Mouse (Mus musculus) frontal cortex, postnatal 25 days (tissue): ENCODE results near the gene Ccl17.
A peak's percentile ranks its signal among the peaks of the same experiment; 100 is the strongest.
"Not testable (repeated sequence)": the region's sequence is repeated elsewhere in the genome, so short reads cannot be mapped to it uniquely, and the experiment has no call there.

ENCODE experiments used
- DNase-seq, 2 experiments: peaks; one replicate each; pipeline ENCODE4 v3.0.0; 2022; ENCODE audit warnings: low spot score in 2 of 2

Ccl17 gene

GRCm38 (mm10) chr8:94826210-94826609 lies 16.0 kb downstream of the Ccl17 start:
- no peak for DNase-seq

GRCm38 (mm10) chr8:94828284-94828683 lies 18.0 kb downstream of the Ccl17 start:
- no peak for DNase-seq

GRCm38 (mm10) chr8:94833901-94834405 lies 23.7 kb downstream of the Ccl17 start:
- DNase-seq: not testable (repeated sequence)

- DNase-seq: not testable (repeated sequence)
Measured at GRCm38 (mm10) chr8:94835751-94836150, 25.5 kb downstream of the Ccl17 start.

GRCm38 (mm10) chr8:94836456-94837240 lies 26.4 kb downstream of the Ccl17 start:
- no peak for DNase-seq

- peak; percentile 86 to 91 for DNase-seq
Measured at GRCm38 (mm10) chr8:94837662-94838574, 27.7 kb downstream of the Ccl17 start, which contains the start of the genes Coq9 and Ciapin1. TSS of gene Coq9 (plus strand) at chr8:94838321. TSS of gene Ciapin1 (minus strand) at chr8:94838358.

GRCm38 (mm10) chr8:94838600-94838999 lies 28.3 kb downstream of the Ccl17 start:
- DNase-seq: peak in 1 of 2 experiments; percentile 64

GRCm38 (mm10) chr8:94841183-94841582 lies 30.9 kb downstream of the Ccl17 start:
- DNase-seq: no peak

- no peak for DNase-seq
Measured at GRCm38 (mm10) chr8:94850049-94850448, 39.8 kb downstream of the Ccl17 start.

- not testable (repeated sequence) for DNase-seq
Measured at GRCm38 (mm10) chr8:94854761-94855160, 44.5 kb downstream of the Ccl17 start.

- no peak for DNase-seq
Measured at GRCm38 (mm10) chr8:94857011-94857345, 46.7 kb downstream of the Ccl17 start.

GRCm38 (mm10) chr8:94857346-94858173 lies 47.3 kb downstream of the Ccl17 start, which contains the start of gene Polr2c:
TSS of gene Polr2c (plus strand) at chr8:94857450.
- peak; percentile 83 to 88 for DNase-seq

- no peak for DNase-seq
Measured at GRCm38 (mm10) chr8:94861352-94861910, 51.2 kb downstream of the Ccl17 start.
